Mouse (Mus musculus) testis, adult 2 months (tissue): Measurements from ENCODE around the gene Lamtor1. TPM values are rescaled to one million over a fixed set of nuclear protein-coding genes. Genes with fewer than 3 reads are reported as not detected.
"Not testable (repeated sequence)": the region's sequence is repeated elsewhere in the genome, so short reads cannot be mapped to it uniquely, and the experiment has no call there.

Experiments used
- H3K27ac ChIP-seq: fragments of 200-500 bp; 2 replicates; pipeline ENCODE4 v1.5.1; 2012; ENCODE audit warnings: low read depth, low read length; ENCODE audit not compliant: control insufficient read depth, insufficient read depth
- H3K27me3 ChIP-seq: fragments of 200-500 bp; 2 replicates; pipeline ENCODE4 v1.6.1; 2012; ENCODE audit warnings: mild to moderate bottlenecking, low read length, moderate library complexity; ENCODE audit not compliant: control insufficient read depth, insufficient read depth
- H3K36me3 ChIP-seq: fragments of 200-500 bp; 2 replicates; pipeline ENCODE4 v1.6.1; 2012; ENCODE audit warnings: mild to moderate bottlenecking, low read length; ENCODE audit not compliant: control insufficient read depth, insufficient read depth
- H3K4me1 ChIP-seq: fragments of 200-500 bp; 2 replicates; pipeline ENCODE4 v1.6.1; 2012; ENCODE audit warnings: low read length; ENCODE audit not compliant: control insufficient read depth, insufficient read depth
- H3K4me3 ChIP-seq: fragments of 200-500 bp; 2 replicates; pipeline ENCODE4 v1.5.1; 2012; ENCODE audit warnings: low read depth, mild to moderate bottlenecking, low read length, moderate library complexity, mixed read lengths; ENCODE audit not compliant: control insufficient read depth
- CTCF ChIP-seq: fragments of 200-500 bp; IDR thresholded peaks from 2 replicates; pipeline ENCODE4 v1.5.1; 2012; ENCODE audit warnings: low read depth, mild to moderate bottlenecking, inconsistent platforms, low read length, moderate library complexity; ENCODE audit not compliant: control insufficient read depth, insufficient read depth, insufficient replicate concordance
- POLR2A ChIP-seq: fragments of 200-500 bp; IDR thresholded peaks from 2 replicates; pipeline ENCODE4 v1.6.1; 2012; ENCODE audit warnings: low read depth, mild to moderate bottlenecking, inconsistent platforms, low read length, moderate library complexity; ENCODE audit not compliant: control insufficient read depth
- polyA plus RNA-seq: library from polyadenylated mRNA; depleted of rRNA; stranded (reverse); fragments of >200 nt; gene quantifications from 2 replicates; pipeline ENCODE4 v1.2.3, GENCODE M21; 2012

Gene Lamtor1
- polyA plus RNA-seq, 1 experiment, result 52.2 TPM

DNA sequence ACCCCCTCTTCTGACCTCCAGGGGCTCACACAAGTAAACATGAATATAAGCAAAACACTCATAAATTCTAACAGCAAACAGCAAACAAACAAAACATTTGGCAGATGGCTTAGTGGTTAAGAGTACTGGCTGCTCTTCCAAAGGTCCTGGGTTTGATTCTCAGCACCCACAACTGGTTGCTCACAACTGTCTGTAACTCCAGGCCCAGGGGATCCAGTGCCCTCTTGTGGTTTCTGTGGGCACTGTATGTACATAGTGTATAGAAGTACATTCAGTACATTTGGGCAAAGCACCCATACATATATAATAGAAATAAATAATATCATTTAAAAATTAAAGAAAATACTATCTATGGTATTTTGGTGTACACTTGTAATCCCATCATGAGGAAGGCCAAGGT, 2.9 kb upstream of the Lamtor1 start:
- no peak overlapping the region for H3K4me3 ChIP-seq
- H3K36me3 ChIP-seq, result no peaks in the 10 kb centered on the region; the same call in 1 of the 2 replicates
- no peak overlapping the region for H3K27ac ChIP-seq
- H3K4me1 ChIP-seq, result no peaks in the 10 kb centered on the region
- TF ChIP-seq CTCF (no peak), POLR2A (no peak)
- no peaks in the 10 kb centered on the region for H3K27me3 ChIP-seq

DNA sequence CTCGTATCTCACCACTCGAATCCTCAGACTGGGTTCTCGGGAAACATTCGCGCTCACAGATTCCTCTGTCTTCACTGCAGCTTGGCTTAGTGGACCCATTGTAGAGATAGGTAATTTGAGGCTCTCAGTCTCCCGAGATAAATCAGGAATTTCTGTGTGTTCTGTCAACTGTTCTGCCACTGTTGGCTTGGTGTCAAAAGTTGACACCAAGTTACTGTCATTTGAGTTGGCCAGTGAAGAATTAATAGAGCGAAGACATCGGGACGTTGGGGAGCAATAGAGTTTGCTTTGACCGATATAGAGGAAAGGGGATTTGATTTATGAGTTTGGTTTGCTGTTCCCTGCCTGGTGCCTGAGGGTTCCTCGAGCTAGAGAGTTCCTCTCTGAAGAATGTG, 580 bp downstream of the Lamtor1 start, which contains the start of gene Tomt:
TSS of gene Tomt (minus strand) at position 73 of the 395 bp plus-strand sequence.
- no peak for TF ChIP-seq CTCF
- TF ChIP-seq POLR2A, result no peak
- Histone ChIP-seq H3K4me1 (no peaks in the 10 kb centered on the region), H3K27me3 (no peaks in the 10 kb centered on the region), H3K4me3 (peak within 1 kb of the TSS; percentile 100), H3K36me3 (no peaks in the 10 kb centered on the region), H3K27ac (peak within 1 kb of the TSS; percentile 98)

DNA sequence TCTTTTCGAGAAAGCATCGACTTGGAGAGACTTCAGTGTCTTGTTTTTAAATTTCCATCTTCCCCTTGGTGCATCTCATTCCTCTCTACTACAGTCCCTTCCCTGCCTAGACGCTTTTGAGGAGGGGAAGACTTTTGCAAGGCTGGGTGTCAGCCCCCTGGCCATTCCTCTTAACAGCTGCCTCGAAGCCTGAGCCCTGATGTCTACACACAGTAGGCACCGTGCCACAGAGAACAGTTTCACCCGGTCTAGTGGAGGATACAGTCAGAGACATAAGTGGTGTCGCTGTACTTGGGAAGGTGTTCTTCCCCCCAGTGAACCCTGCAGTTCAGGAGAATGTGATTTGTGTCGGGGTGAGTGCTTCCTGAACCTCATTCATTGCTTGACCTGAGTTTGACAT, 992 bp downstream of the Lamtor1 start:
- TF ChIP-seq POLR2A, result no peak
- TF ChIP-seq CTCF, result no peak
- H3K4me3 ChIP-seq, result peak overlapping the region; percentile 100
- no peak overlapping the region; the same call in 1 of the 2 replicates for H3K27ac ChIP-seq
- H3K4me1 ChIP-seq, result no peaks in the 10 kb centered on the region
- H3K27me3 ChIP-seq, result no peaks in the 10 kb centered on the region
- no peaks in the 10 kb centered on the region for H3K36me3 ChIP-seq

DNA sequence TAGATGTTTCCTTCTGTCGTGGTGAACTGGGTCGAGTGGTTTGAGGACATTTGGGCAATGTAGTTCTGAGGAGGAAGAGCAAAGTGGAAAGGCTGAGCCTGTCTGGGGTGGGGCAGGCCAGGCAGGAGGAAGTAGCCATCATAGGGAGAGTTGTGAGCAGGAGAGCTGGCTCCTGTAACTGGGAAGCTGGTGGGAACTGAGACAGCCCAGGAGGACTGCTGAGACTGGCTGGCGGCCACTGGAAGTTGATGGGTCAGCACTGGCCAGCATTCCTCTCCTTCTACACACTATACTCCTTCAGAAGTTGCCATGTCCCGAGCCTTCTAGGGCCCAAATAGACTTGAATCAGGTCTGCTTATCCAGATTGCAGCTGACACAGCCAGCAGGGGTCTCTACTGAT, 2.7 kb downstream of the Lamtor1 start:
- Histone ChIP-seq H3K4me1 (no peaks in the 10 kb centered on the region), H3K4me3 (no peak overlapping the region), H3K36me3 (no peaks in the 10 kb centered on the region; the same call in 1 of the 2 replicates), H3K27me3 (no peaks in the 10 kb centered on the region), H3K27ac (no peak overlapping the region)
- no peak for TF ChIP-seq CTCF
- TF ChIP-seq POLR2A, result no peak

DNA sequence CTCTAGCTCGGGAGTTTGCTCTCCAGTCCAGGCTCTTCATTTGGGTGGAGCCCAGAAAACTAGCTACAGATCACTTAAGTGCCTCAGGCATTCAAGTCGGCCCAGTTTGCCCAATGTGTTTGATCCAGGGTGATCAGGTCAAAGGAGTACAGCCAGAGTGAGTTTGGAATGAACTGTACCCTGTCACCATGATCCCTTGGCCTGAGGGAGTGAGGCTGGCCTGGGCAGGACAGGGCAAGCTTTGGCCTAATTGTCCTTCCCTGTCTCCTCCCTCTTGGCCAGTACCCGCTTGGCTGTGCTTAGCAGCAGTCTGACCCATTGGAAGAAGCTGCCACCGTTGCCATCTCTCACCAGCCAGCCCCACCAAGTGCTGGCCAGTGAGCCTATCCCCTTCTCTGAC, 4.4 kb downstream of the Lamtor1 start:
- Histone ChIP-seq H3K36me3 (no peaks in the 10 kb centered on the region; the same call in 1 of the 2 replicates), H3K27ac (no peak overlapping the region), H3K27me3 (no peaks in the 10 kb centered on the region), H3K4me1 (no peaks in the 10 kb centered on the region), H3K4me3 (no peak overlapping the region)
- TF ChIP-seq POLR2A (no peak), CTCF (no peak)

DNA sequence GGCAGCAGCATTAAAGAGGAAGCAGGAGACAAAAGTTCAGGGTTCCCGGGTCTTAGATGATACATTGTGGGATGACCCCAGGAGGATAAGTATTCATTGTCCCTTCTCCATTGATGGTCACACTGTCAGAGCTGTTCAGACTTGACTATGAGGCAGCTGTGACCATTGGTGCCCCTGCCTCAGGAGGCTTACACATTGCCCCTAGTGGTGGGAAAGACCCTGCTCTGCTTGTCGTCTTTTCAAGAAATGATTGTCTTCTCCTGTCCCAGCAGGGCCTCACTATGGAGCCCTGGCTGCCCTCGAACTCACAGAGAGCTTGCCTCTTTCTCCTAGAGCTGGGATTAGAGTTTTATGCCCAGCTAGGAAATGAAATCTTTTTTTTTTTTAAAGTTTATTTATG, 6.3 kb downstream of the Lamtor1 start:
- Histone ChIP-seq H3K4me1 (no peaks in the 10 kb centered on the region), H3K4me3 (no peak overlapping the region), H3K36me3 (no peaks in the 10 kb centered on the region; the same call in 1 of the 2 replicates), H3K27me3 (no peaks in the 10 kb centered on the region), H3K27ac (no peak overlapping the region)
- no peak for TF ChIP-seq CTCF
- TF ChIP-seq POLR2A, result no peak

DNA sequence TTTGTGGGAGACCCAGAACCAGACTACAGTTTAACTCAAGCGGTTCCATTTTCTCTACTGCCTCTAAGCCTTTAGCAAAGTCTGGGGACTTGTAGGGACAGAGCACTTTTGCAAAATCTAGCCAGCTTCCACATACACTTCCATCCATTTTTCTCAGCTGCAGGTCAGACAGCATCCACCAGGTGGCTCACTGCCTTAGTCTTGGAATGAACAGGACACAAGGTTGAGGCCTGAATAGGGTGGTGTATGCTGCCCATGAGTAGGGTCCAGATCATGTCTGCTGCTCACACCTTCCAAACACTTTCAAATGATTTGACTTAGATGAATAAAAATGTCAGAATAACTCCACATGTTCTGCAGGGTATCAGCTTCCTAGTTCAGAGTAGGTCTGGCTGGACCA, 12.4 kb downstream of the Lamtor1 start:
- no peaks in the 10 kb centered on the region for H3K4me1 ChIP-seq
- H3K27me3 ChIP-seq, result no peaks in the 10 kb centered on the region
- H3K4me3 ChIP-seq, result no peak overlapping the region
- peak; percentile 48; the same call in 1 of the 2 replicates for TF ChIP-seq CTCF
- no peak for TF ChIP-seq POLR2A
- peaks cover 4% of the 10 kb centered on the region for H3K36me3 ChIP-seq
- no peak overlapping the region for H3K27ac ChIP-seq

DNA sequence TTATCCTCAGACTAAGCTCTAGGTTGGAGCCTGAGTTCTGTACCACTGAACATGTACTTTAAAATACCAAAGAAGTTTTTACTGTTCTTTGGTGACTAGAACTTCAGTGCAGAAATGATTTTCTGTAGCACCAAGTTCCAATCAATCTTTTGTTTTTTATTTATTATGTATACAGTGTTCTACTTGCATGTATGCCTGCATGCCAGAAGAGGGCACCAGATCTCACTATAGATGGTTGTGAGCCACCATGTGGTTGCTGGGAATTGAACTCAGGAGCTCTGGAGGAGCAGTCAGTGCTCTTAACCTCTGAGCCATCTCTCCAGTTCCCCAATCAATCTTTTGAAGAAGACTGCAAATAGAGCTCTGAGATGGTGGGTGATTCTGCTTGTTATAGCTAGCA, 20.2 kb downstream of the Lamtor1 start:
- H3K4me1 ChIP-seq, H3K36me3 ChIP-seq, H3K4me3 ChIP-seq, H3K27ac ChIP-seq, H3K27me3 ChIP-seq: not testable (repeated sequence)
